Mouse (Mus musculus): ENCODE data around the gene Ugt1a5. TPM values are rescaled to one million over a fixed set of nuclear protein-coding genes. Genes with fewer than 3 reads are reported as not detected.
A peak's percentile ranks its signal among the peaks of the same experiment; 100 is the strongest.

The Ugt1a5 gene
- total RNA-seq, 1 experiment, result not detected

DNA sequence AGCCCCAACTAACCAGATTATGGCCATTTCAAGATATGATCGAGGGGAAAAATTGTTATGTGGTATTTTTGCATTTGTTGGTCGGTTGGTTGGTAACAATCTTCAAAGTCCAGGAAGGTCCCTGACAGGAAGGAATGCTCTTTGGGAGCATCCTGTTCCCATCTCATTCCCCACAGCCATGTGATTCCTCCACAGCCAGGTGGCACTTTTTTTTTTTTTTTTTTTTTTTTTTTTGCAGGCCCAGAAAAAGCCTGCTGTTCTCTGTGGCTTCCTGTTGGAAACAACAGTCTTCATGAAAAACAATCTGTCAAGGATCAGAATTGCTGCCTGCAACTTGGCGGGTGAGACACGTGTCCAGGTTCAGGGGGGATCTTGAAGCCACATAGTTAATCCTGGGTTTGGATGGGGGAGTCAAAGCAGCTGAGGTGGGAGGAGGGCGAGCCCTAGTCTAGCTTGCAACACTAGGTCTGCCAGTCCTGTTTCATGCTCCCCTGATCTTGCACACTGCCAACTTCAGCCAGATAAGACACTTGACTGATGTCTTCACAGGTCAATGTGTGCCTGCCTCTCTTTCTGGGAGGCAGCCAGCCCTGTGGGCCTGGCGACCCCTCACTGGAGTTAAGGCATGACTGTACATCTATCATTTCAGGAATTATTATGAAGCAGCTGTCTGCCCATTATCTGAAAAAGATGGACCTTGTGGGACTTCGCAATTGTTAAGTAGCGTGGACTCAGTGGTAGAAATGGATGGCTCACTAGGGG lies 93.2 kb downstream of the Ugt1a5 start:
- TF ChIP-seq ZNF384 (IDR thresholded peaks at IDR 0.05; ENCODE audit: low read depth, low read length), result peak; percentile 96
- no peak for TF ChIP-seq CHD2 (IDR thresholded peaks at IDR 0.05; ENCODE audit: low read depth, low read length)
- TF ChIP-seq MAFK (IDR thresholded peaks at IDR 0.05; ENCODE audit: insufficient read depth, low read depth, low read length), result no peak
- in situ Hi-C loops (cut with MboI; ENCODE audit: low sequenced_read_pairs in 2 of 2, unreplicated experiment in 2 of 2), result no loop called here

DNA sequence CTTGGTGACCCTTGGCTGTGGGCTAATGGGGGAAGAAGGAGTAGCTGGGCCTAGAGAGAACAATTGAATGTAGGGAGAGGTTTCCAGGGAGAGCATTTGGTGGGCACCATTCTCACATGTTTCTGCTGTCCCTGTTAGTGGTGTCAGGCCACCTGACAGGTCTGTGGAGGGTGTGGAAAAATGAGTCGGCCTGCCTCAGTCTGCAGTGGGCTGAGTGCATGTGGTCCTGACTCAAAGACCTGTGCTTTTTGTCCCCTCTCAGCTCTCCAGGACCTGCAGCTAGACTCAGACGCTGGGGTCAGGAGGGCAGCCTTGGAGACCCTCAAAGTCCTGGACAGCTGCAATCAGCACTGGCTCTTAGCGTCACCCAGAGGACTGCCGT lies 93.8 kb downstream of the Ugt1a5 start:
- in situ Hi-C loops (cut with MboI; ENCODE audit: low sequenced_read_pairs in 2 of 2, unreplicated experiment in 2 of 2), result no loop called here
- peaks cover 24% of the 10 kb centered on the region for H3K36me3 ChIP-seq (ENCODE audit: control insufficient read depth, insufficient read depth, low read length, poor library complexity, severe bottlenecking)
- H3K4me1 ChIP-seq (ENCODE audit: control insufficient read depth in 2 of 2, insufficient read depth in 2 of 2, low read length in 2 of 2, poor library complexity in 1 of 2), result peaks cover 3 to 4% of the 10 kb centered on the region in 2 experiments; a peak in 2 of 4 replicates
- no peak for DNase-seq (ENCODE audit: low read depth, low spot score)
- no peak overlapping the region for H3K4me3 ChIP-seq (ENCODE audit: insufficient read depth in 1 of 2, low read depth in 1 of 2, low read length in 2 of 2, poor library complexity in 1 of 2, severe bottlenecking in 1 of 2)
- no peaks in the 10 kb centered on the region for H3K9me3 ChIP-seq (ENCODE audit: control insufficient read depth, insufficient read depth, low read depth, low read length)
- TF ChIP-seq ZNF384 (IDR thresholded peaks at IDR 0.05; ENCODE audit: low read depth, low read length), result no peak
- no peak for TF ChIP-seq ZC3H11A (IDR thresholded peaks at IDR 0.05; ENCODE audit: borderline replicate concordance, low read depth, low read length)
- TF ChIP-seq HCFC1 (IDR thresholded peaks at IDR 0.05; ENCODE audit: borderline replicate concordance, insufficient read depth, low read length), result no peak
- TF ChIP-seq MAFK (IDR thresholded peaks at IDR 0.05; ENCODE audit: insufficient read depth, low read depth, low read length), result no peak
- TF ChIP-seq CHD2 (IDR thresholded peaks at IDR 0.05; ENCODE audit: low read depth, low read length), result no peak
- H3K9ac ChIP-seq (ENCODE audit: insufficient read depth, low read depth, low read length, poor library complexity, severe bottlenecking), result no peak overlapping the region
- no peak overlapping the region for H3K27ac ChIP-seq (ENCODE audit: insufficient read depth, low read depth, low read length, poor library complexity, severe bottlenecking)

More for the DNA sequence above, 93.2 kb downstream of the Ugt1a5 start:
- Histone ChIP-seq H3K9ac (ENCODE audit: insufficient read depth, low read depth, low read length, poor library complexity, severe bottlenecking) (no peak overlapping the region), H3K27ac (ENCODE audit: insufficient read depth, low read depth, low read length, poor library complexity, severe bottlenecking) (no peak overlapping the region), H3K4me1 (ENCODE audit: control insufficient read depth in 2 of 2, insufficient read depth in 2 of 2, low read length in 2 of 2, poor library complexity in 1 of 2) (peaks cover 3 to 4% of the 10 kb centered on the region in 2 experiments; a peak in 2 of 4 replicates), H3K9me3 (ENCODE audit: control insufficient read depth, insufficient read depth, low read depth, low read length) (no peaks in the 10 kb centered on the region), H3K4me3 (ENCODE audit: insufficient read depth in 1 of 2, low read depth in 1 of 2, low read length in 2 of 2, poor library complexity in 1 of 2, severe bottlenecking in 1 of 2) (no peak overlapping the region), H3K36me3 (ENCODE audit: control insufficient read depth, insufficient read depth, low read length, poor library complexity, severe bottlenecking) (peaks cover 19% of the 10 kb centered on the region)
- no peak for DNase-seq (ENCODE audit: low read depth, low spot score)

DNA sequence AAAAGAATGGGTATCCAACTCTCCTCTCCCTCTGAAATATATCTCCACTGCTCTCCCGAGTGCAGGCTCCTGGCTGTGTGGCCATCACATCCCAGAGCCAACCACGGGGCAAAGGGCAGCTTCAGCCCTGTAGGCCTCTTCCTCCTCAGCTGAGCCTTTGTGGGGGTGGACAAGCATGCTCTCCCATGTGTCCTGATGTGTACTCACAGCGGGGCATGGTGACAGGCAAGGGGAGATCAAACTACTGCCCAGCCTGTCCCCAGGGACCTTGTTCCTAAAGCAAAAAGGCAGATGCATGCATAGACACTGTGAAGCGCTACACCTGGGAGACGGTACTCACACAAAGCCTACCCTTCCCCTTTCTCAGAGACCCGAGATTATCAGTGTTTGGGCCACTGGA lies 94.3 kb downstream of the Ugt1a5 start:
- Histone ChIP-seq H3K36me3 (ENCODE audit: control insufficient read depth, insufficient read depth, low read length, poor library complexity, severe bottlenecking) (peaks cover 29% of the 10 kb centered on the region), H3K4me3 (ENCODE audit: insufficient read depth in 1 of 2, low read depth in 1 of 2, low read length in 2 of 2, poor library complexity in 1 of 2, severe bottlenecking in 1 of 2) (no peak overlapping the region), H3K4me1 (ENCODE audit: control insufficient read depth in 2 of 2, insufficient read depth in 2 of 2, low read length in 2 of 2, poor library complexity in 1 of 2) (peaks cover 3 to 4% of the 10 kb centered on the region in 2 experiments; a peak in 2 of 4 replicates), H3K27ac (ENCODE audit: insufficient read depth, low read depth, low read length, poor library complexity, severe bottlenecking) (no peak overlapping the region; the same call in 1 of the 2 replicates), H3K9ac (ENCODE audit: insufficient read depth, low read depth, low read length, poor library complexity, severe bottlenecking) (no peak overlapping the region), H3K9me3 (ENCODE audit: control insufficient read depth, insufficient read depth, low read depth, low read length) (no peaks in the 10 kb centered on the region)
- no peak for DNase-seq (ENCODE audit: low read depth, low spot score)
- TF ChIP-seq MAFK (IDR thresholded peaks at IDR 0.05; ENCODE audit: insufficient read depth, low read depth, low read length), result no peak
- TF ChIP-seq HCFC1 (IDR thresholded peaks at IDR 0.05; ENCODE audit: borderline replicate concordance, insufficient read depth, low read length), result no peak
- TF ChIP-seq CHD2 (IDR thresholded peaks at IDR 0.05; ENCODE audit: low read depth, low read length), result no peak
- no peak for TF ChIP-seq ZNF384 (IDR thresholded peaks at IDR 0.05; ENCODE audit: low read depth, low read length)
- no peak for TF ChIP-seq ZC3H11A (IDR thresholded peaks at IDR 0.05; ENCODE audit: borderline replicate concordance, low read depth, low read length)
- in situ Hi-C loops (cut with MboI; ENCODE audit: low sequenced_read_pairs in 2 of 2, unreplicated experiment in 2 of 2), result no loop called here

DNA sequence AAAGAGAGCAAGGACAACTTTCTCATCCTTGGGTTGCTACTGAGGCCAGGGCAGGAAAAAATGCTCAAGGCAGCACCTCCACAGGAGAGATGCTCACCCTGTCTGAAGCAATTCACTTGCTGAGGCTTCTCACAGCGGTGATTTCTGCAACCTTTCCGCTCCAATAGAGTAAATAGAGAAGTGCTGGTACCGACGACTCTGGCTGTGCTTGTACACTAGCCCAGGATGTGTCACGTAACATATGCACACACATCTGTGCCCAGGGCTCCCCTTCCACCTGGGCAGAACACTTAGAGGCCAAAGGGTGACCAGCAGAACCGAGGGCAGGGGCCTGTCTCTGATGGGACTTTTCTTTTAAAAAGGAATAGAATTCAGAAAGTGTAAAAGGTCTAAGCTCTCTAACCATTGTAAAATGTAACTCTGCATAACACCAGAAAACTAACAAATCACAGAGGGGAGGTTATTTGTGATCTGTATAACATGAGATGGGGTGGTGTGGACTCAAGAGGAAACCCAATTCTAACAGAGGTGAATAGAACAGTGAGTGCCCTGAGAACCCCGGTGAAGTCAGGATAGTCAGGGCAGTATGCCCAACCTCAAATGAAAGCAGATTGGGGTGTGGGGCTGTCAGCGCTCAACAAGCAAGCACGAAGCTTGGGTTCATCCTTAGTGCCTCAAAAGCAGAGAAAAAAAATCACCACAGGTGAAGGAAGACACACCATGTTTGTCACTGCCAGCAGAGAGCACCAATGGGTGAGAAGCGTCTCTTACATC lies 95.0 kb downstream of the Ugt1a5 start:
- Histone ChIP-seq H3K4me3 (ENCODE audit: insufficient read depth in 1 of 2, low read depth in 1 of 2, low read length in 2 of 2, poor library complexity in 1 of 2, severe bottlenecking in 1 of 2) (no peak overlapping the region), H3K36me3 (ENCODE audit: control insufficient read depth, insufficient read depth, low read length, poor library complexity, severe bottlenecking) (peaks cover 36% of the 10 kb centered on the region), H3K9ac (ENCODE audit: insufficient read depth, low read depth, low read length, poor library complexity, severe bottlenecking) (no peak overlapping the region), H3K27ac (ENCODE audit: insufficient read depth, low read depth, low read length, poor library complexity, severe bottlenecking) (no peak overlapping the region), H3K9me3 (ENCODE audit: control insufficient read depth, insufficient read depth, low read depth, low read length) (no peaks in the 10 kb centered on the region), H3K4me1 (ENCODE audit: control insufficient read depth in 2 of 2, insufficient read depth in 2 of 2, low read length in 2 of 2, poor library complexity in 1 of 2) (peaks cover 3 to 4% of the 10 kb centered on the region in 2 experiments; a peak in 2 of 4 replicates)
- TF ChIP-seq HCFC1 (IDR thresholded peaks at IDR 0.05; ENCODE audit: borderline replicate concordance, insufficient read depth, low read length) (no peak), MAFK (IDR thresholded peaks at IDR 0.05; ENCODE audit: insufficient read depth, low read depth, low read length) (no peak), ZNF384 (IDR thresholded peaks at IDR 0.05; ENCODE audit: low read depth, low read length) (no peak), ZC3H11A (IDR thresholded peaks at IDR 0.05; ENCODE audit: borderline replicate concordance, low read depth, low read length) (no peak), CHD2 (IDR thresholded peaks at IDR 0.05; ENCODE audit: low read depth, low read length) (no peak)
- in situ Hi-C loops (cut with MboI; ENCODE audit: low sequenced_read_pairs in 2 of 2, unreplicated experiment in 2 of 2), result no loop called here
- DNase-seq (ENCODE audit: low read depth, low spot score), result no peak

Measured in ES-E14 (cell line).